Mouse (Mus musculus): Measurements from ENCODE around the gene Flnb.

- TF ChIP-seq GATA2 (IDR thresholded peaks at IDR 0.05; ENCODE audit: borderline replicate concordance, low read depth, low read length) (no peak), CTCF (IDR thresholded peaks at IDR 0.05; ENCODE audit: low read depth, low read length) (no peak)
Measured at GRCm38 (mm10) chr14:8000247-8000646, 182.5 kb downstream of the Flnb start.

Measured in G1E (cell line).